Mouse (Mus musculus) heart, embryonic 10.5 days (tissue): ENCODE results near the gene Lrrc75b. TPM values are rescaled to one million over a fixed set of nuclear protein-coding genes. Genes with fewer than 3 reads are reported as not detected.
A peak's percentile ranks its signal among the peaks of the same experiment; 100 is the strongest.
"Not testable (repeated sequence)": the region's sequence is repeated elsewhere in the genome, so short reads cannot be mapped to it uniquely, and the experiment has no call there.

Experiments used
- DNase-seq: peaks from one replicate; pipeline ENCODE4 v3.0.0-alpha.2; 2017; ENCODE audit warnings: low spot score
- H3K27ac ChIP-seq: fragments of 300-500 bp; sonication (generic); 2 replicates; pipeline ENCODE4 v1.5.1; 2016; ENCODE audit warnings: mild to moderate bottlenecking
- H3K27me3 ChIP-seq: fragments of 300-500 bp; sonication (generic); 2 replicates; pipeline ENCODE4 v1.6.1; 2016; ENCODE audit warnings: mild to moderate bottlenecking; ENCODE audit not compliant: poor library complexity, insufficient read depth, severe bottlenecking
- H3K36me3 ChIP-seq: fragments of 300-500 bp; sonication (generic); 2 replicates; pipeline ENCODE4 v1.6.1; 2016; ENCODE audit warnings: mild to moderate bottlenecking, moderate library complexity
- H3K4me1 ChIP-seq: fragments of 300-500 bp; sonication (generic); 2 replicates; pipeline ENCODE4 v1.6.1; 2016; ENCODE audit warnings: mild to moderate bottlenecking
- H3K4me3 ChIP-seq: fragments of 300-500 bp; sonication (generic); 2 replicates; pipeline ENCODE4 v1.5.1; 2016; ENCODE audit warnings: mild to moderate bottlenecking, moderate library complexity
- H3K9me3 ChIP-seq: fragments of 300-500 bp; sonication (generic); 2 replicates; pipeline ENCODE4 v1.6.1; 2016; ENCODE audit warnings: mild to moderate bottlenecking, moderate library complexity
- WGBS: fragments of 180-500 bp; shearing (Covaris S2); methylation state at CpG from one replicate; pipeline ENCODE4 v1.1.7; 2016; 5-methylcytosine and 5-hydroxymethylcytosine counted together
- polyA plus RNA-seq: library from polyadenylated mRNA; unstranded; fragments of >200 nt; fragmentation: Nextera tagmentation; extraction: Ambion mirVana; gene quantifications from 2 replicates; pipeline ENCODE4 v1.2.1, GENCODE M21; 2016

Gene Lrrc75b
- polyA plus RNA-seq, 1 experiment from 2014 or later, result 1.1 TPM

GRCm38 (mm10) chr10:75549886-75550285, 10.2 kb downstream of the Lrrc75b start:
- no peak for DNase-seq

GRCm38 (mm10) chr10:75548486-75548885, 11.6 kb downstream of the Lrrc75b start:
- Histone ChIP-seq H3K4me3 (no peak overlapping the region), H3K27ac (no peak overlapping the region), H3K36me3 (no peaks in the 10 kb centered on the region), H3K9me3 (no peaks in the 10 kb centered on the region), H3K27me3 (peaks cover 5% of the 10 kb centered on the region; the same call in 1 of the 2 replicates), H3K4me1 (peaks cover 6% of the 10 kb centered on the region; the same call in 1 of the 2 replicates)
- no peak for DNase-seq
- 73% methylated on average over 14 of the region's 14 CpGs for WGBS

More at GRCm38 (mm10) chr10:75549886-75550285, 10.2 kb downstream of the Lrrc75b start:
- H3K27me3 ChIP-seq, result peaks cover 10% of the 10 kb centered on the region
- no peak overlapping the region for H3K27ac ChIP-seq
- H3K9me3 ChIP-seq, result no peaks in the 10 kb centered on the region
- H3K4me3 ChIP-seq, result no peak overlapping the region
- H3K4me1 ChIP-seq, result peaks cover 6% of the 10 kb centered on the region; the same call in 1 of the 2 replicates
- WGBS, result 78% methylated on average over 7 of the region's 7 CpGs
- H3K36me3 ChIP-seq, result no peaks in the 10 kb centered on the region

GRCm38 (mm10) chr10:75547901-75548300, 12.2 kb downstream of the Lrrc75b start:
- no peak overlapping the region for H3K4me3 ChIP-seq
- WGBS, result 69% methylated on average over 7 of the region's 7 CpGs
- peaks cover 6% of the 10 kb centered on the region; the same call in 1 of the 2 replicates for H3K4me1 ChIP-seq
- H3K27ac ChIP-seq, result no peak overlapping the region
- no peaks in the 10 kb centered on the region for H3K36me3 ChIP-seq
- no peaks in the 10 kb centered on the region for H3K9me3 ChIP-seq
- no peak for DNase-seq
- peaks cover 5% of the 10 kb centered on the region; the same call in 1 of the 2 replicates for H3K27me3 ChIP-seq

GRCm38 (mm10) chr10:75536123-75536522, 24.0 kb downstream of the Lrrc75b start:
- peaks cover 52% of the 10 kb centered on the region for H3K36me3 ChIP-seq
- WGBS, result 86% methylated on average over 5 of the region's 5 CpGs
- H3K4me1 ChIP-seq, result no peaks in the 10 kb centered on the region; the same call in 1 of the 2 replicates
- H3K4me3 ChIP-seq, result no peak overlapping the region
- no peaks in the 10 kb centered on the region for H3K9me3 ChIP-seq
- H3K27ac ChIP-seq, result no peak overlapping the region
- no peaks in the 10 kb centered on the region for H3K27me3 ChIP-seq
- DNase-seq, result no peak

GRCm38 (mm10) chr10:75535423-75535822, 24.7 kb downstream of the Lrrc75b start:
- no peaks in the 10 kb centered on the region for H3K27me3 ChIP-seq
- H3K36me3 ChIP-seq, result peaks cover 53% of the 10 kb centered on the region
- H3K9me3 ChIP-seq, result no peaks in the 10 kb centered on the region
- peaks cover 3% of the 10 kb centered on the region; the same call in 1 of the 2 replicates for H3K4me1 ChIP-seq
- H3K27ac ChIP-seq, result no peak overlapping the region
- no peak for DNase-seq
- 82% methylated on average over 2 of the region's 2 CpGs for WGBS
- no peak overlapping the region for H3K4me3 ChIP-seq

GRCm38 (mm10) chr10:75534934-75535333, 25.2 kb downstream of the Lrrc75b start:
- 73% methylated on average over 8 of the region's 8 CpGs for WGBS
- H3K27ac ChIP-seq, result no peak overlapping the region
- H3K4me1 ChIP-seq, result peaks cover 3% of the 10 kb centered on the region; the same call in 1 of the 2 replicates
- H3K27me3 ChIP-seq, result no peaks in the 10 kb centered on the region
- H3K36me3 ChIP-seq, result peaks cover 55% of the 10 kb centered on the region
- no peaks in the 10 kb centered on the region for H3K9me3 ChIP-seq
- no peak overlapping the region for H3K4me3 ChIP-seq
- no peak for DNase-seq

- 86% methylated on average over 8 of the region's 8 CpGs for WGBS
- H3K9me3 ChIP-seq, result no peaks in the 10 kb centered on the region
- H3K4me3 ChIP-seq, result no peak overlapping the region
- peaks cover 59% of the 10 kb centered on the region for H3K36me3 ChIP-seq
- no peak overlapping the region for H3K27ac ChIP-seq
- DNase-seq, result no peak
- H3K27me3 ChIP-seq, result no peaks in the 10 kb centered on the region
- H3K4me1 ChIP-seq, result peaks cover 3% of the 10 kb centered on the region; the same call in 1 of the 2 replicates
Observed at GRCm38 (mm10) chr10:75534216-75534615, 25.9 kb downstream of the Lrrc75b start.

GRCm38 (mm10) chr10:75531532-75532090, 28.5 kb downstream of the Lrrc75b start:
- Histone ChIP-seq H3K36me3 (peaks cover 62% of the 10 kb centered on the region), H3K27ac (no peak overlapping the region), H3K9me3 (no peaks in the 10 kb centered on the region), H3K4me1 (peaks cover 3% of the 10 kb centered on the region; the same call in 1 of the 2 replicates), H3K4me3 (no peak overlapping the region), H3K27me3 (no peaks in the 10 kb centered on the region)
- WGBS, result 93% methylated on average over 9 of the region's 9 CpGs
- DNase-seq, result no peak

- Histone ChIP-seq H3K4me3 (no peak overlapping the region), H3K4me1 (peaks cover 3% of the 10 kb centered on the region; the same call in 1 of the 2 replicates), H3K36me3 (peaks cover 61% of the 10 kb centered on the region), H3K9me3 (no peaks in the 10 kb centered on the region), H3K27ac (no peak overlapping the region), H3K27me3 (no peaks in the 10 kb centered on the region)
- DNase-seq, result no peak
- WGBS, result 85% methylated on average over 2 of the region's 2 CpGs
Observed at GRCm38 (mm10) chr10:75530322-75530721, 29.8 kb downstream of the Lrrc75b start.

- H3K27me3 ChIP-seq, H3K4me3 ChIP-seq, H3K27ac ChIP-seq, H3K4me1 ChIP-seq, H3K9me3 ChIP-seq, DNase-seq: not testable (repeated sequence)
- WGBS, result 90% methylated on average over 9 of the region's 9 CpGs
- peaks cover 62% of the 10 kb centered on the region for H3K36me3 ChIP-seq
Observed at GRCm38 (mm10) chr10:75525450-75525849, 34.7 kb downstream of the Lrrc75b start.

GRCm38 (mm10) chr10:75521643-75522042, 38.5 kb downstream of the Lrrc75b start:
- Histone ChIP-seq H3K9me3 (no peaks in the 10 kb centered on the region), H3K36me3 (peaks cover 67% of the 10 kb centered on the region), H3K27ac (no peak overlapping the region), H3K4me3 (no peak overlapping the region), H3K27me3 (no peaks in the 10 kb centered on the region), H3K4me1 (peaks cover 22% of the 10 kb centered on the region)
- whole genome bisulfite sequencing, result 90% methylated on average over 4 of the region's 4 CpGs
- no peak for DNase-seq

GRCm38 (mm10) chr10:75520581-75520980, 39.5 kb downstream of the Lrrc75b start:
- no peak for DNase-seq
- Histone ChIP-seq H3K9me3 (no peaks in the 10 kb centered on the region), H3K4me3 (no peak overlapping the region), H3K27ac (no peak overlapping the region), H3K4me1 (peaks cover 33% of the 10 kb centered on the region), H3K27me3 (no peaks in the 10 kb centered on the region), H3K36me3 (peaks cover 58% of the 10 kb centered on the region)
- 92% methylated on average over 5 of the region's 5 CpGs for whole genome bisulfite sequencing

- H3K36me3 ChIP-seq, result peaks cover 32% of the 10 kb centered on the region
- DNase-seq, result peak; percentile 98
- under 1% methylated on average over 20 of the region's 20 CpGs for WGBS
- H3K27me3 ChIP-seq, result no peaks in the 10 kb centered on the region
- peaks cover 42% of the 10 kb centered on the region for H3K4me1 ChIP-seq
- no peaks in the 10 kb centered on the region for H3K9me3 ChIP-seq
- H3K27ac ChIP-seq, result peak within 1 kb of the TSS; percentile 97
- H3K4me3 ChIP-seq, result peak within 1 kb of the TSS; percentile 94
Observed at GRCm38 (mm10) chr10:75517758-75518143, 42.4 kb downstream of the Lrrc75b start, which contains the start of gene Gucd1. Gene Gucd1 (minus strand): TSS chr10:75517972.
